Mouse (Mus musculus): ENCODE results near the gene Sec24a. TPM values are rescaled to one million over a fixed set of nuclear protein-coding genes. Genes with fewer than 3 reads are reported as not detected.

Gene Sec24a
- total and polyA plus RNA-seq, 3 experiments, result 9.3 to 16.6 (median 15.3) TPM

DNA sequence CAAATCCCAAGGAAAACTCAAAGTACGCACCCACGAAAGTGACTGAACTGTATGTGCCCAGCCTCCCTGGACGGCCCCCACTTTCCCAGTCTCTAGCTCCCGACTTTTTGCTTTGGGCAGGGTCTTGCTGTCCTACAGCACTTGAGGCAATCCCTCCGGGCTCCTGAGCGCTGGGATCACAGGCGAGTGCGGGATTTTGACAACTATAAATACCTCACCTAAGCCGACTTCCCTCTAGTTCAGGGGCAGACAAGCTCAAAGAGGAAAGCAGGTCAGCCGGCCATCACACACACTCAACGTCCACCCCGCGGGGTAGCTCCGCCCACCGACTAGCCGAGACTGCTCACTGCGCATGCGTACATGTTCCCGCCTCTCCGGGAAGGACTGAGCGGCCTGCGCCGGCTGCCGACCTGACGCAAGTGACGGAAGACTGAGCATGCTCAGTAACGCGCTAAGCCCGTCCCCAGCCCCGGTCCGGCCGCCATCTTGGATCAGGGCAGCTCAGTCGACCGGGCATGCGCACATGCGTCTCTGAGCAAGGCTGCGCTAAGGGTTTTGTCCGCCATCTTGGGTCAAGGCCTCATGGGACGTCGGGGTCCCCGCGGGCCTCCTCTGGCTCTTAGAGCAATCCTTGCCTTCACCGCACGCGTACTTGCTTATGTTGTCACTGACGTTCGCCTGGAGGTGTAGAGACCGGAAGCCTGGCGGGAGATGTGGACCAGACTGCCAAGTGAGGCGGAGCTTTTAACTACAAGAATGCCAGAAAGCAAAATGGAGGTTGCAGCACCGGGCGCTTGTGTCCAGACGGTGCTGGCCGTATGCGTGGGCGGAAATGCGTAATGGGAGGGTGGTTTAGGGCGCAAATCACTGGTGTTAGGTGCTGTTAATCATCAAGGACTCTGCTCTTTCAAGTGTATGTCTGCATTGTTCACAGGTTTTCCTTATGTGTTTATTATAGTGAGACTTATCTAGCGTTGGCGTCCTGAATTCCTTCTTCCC is 74.8 kb downstream of the Sec24a start, which contains the start of gene 0610009B22Rik:
0610009B22Rik (minus strand) TSS at position 545 of the 999 bp plus-strand sequence.
- TF ChIP-seq POLR2A (IDR thresholded peaks at IDR 0.05; ENCODE audit: insufficient read depth, low read depth, low read length) (peak; percentile 96), CTCF (IDR thresholded peaks at IDR 0.05) (no peak), EP300 (IDR thresholded peaks at IDR 0.05; ENCODE audit: insufficient read depth, low read depth, low read length) (peak; percentile 52; the same call in 1 of the 2 replicates)
- peak; percentile 99 to 100 for DNase-seq
- intact Hi-C loops (cut with DNase I), result loop anchor here (10.0 kb wide), 1 partner anchor 404 kb away; the partner anchor contains the start of gene Col23a1
- peak within 1 kb of the TSS; percentile 99 for H3K27ac ChIP-seq
- no peaks in the 10 kb centered on the region for H3K27me3 ChIP-seq (ENCODE audit: control insufficient read depth, insufficient read depth, low read length)
- H3K4me3 ChIP-seq, result peak within 1 kb of the TSS; percentile 69
- under 1% methylated on average over 60 of the region's 60 CpGs for WGBS
- H3K79me2 ChIP-seq (replicated peaks; ENCODE audit: control insufficient read depth, insufficient read depth, low read length), result no peaks in the 10 kb centered on the region
- peaks cover 1% of the 10 kb centered on the region; the same call in 1 of the 2 replicates for H3K4me1 ChIP-seq (ENCODE audit: control insufficient read depth, insufficient read depth, low read length)
- H3K9ac ChIP-seq (ENCODE audit: low read depth, low read length), result peak within 1 kb of the TSS; percentile 82
- H3K36me3 ChIP-seq (ENCODE audit: control insufficient read depth, insufficient read depth, low read length), result no peaks in the 10 kb centered on the region

DNA sequence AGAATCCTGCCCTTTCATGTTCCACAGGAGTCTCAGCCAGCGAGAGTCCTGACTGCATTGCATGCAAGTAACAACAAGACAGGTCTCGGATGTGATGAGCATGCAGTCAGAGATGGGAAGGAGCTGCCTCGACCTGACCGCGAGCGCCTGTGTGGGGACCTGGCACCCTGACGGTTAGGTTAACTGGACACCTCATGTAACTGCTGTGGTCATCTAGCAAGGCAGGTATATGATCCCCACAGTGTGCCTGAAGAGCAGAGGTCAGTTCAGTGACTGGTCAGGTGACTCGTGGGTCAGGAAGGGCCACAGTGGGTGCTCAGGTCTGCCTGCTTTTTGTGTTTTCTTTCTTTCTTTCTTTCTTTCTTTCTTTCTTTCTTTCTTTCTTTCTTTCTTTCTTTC is 81.5 kb downstream of the Sec24a start:
- Histone ChIP-seq H3K36me3 (ENCODE audit: control insufficient read depth, insufficient read depth, low read length) (no peaks in the 10 kb centered on the region), H3K4me1 (ENCODE audit: control insufficient read depth, insufficient read depth, low read length) (peaks cover 2% of the 10 kb centered on the region), H3K4me3 (no peak overlapping the region), H3K27ac (no peak overlapping the region), H3K27me3 (ENCODE audit: control insufficient read depth, insufficient read depth, low read length) (no peaks in the 10 kb centered on the region), H3K79me2 (replicated peaks; ENCODE audit: control insufficient read depth, insufficient read depth, low read length) (no peaks in the 10 kb centered on the region), H3K9ac (ENCODE audit: low read depth, low read length) (no peak overlapping the region)
- intact Hi-C loops (cut with DNase I), result loop anchor here (1.0 to 10.0 kb wide), 5 partner anchors 29 to 397 kb away; partner anchors contain the start of genes Col23a1 and Rmnd5b
- TF ChIP-seq EP300 (IDR thresholded peaks at IDR 0.05; ENCODE audit: insufficient read depth, low read depth, low read length) (no peak), POLR2A (IDR thresholded peaks at IDR 0.05; ENCODE audit: insufficient read depth, low read depth, low read length) (no peak), CTCF (IDR thresholded peaks at IDR 0.05) (no peak)
- DNase-seq, result no peak
- 33% methylated on average over 8 of the region's 8 CpGs for WGBS

DNA sequence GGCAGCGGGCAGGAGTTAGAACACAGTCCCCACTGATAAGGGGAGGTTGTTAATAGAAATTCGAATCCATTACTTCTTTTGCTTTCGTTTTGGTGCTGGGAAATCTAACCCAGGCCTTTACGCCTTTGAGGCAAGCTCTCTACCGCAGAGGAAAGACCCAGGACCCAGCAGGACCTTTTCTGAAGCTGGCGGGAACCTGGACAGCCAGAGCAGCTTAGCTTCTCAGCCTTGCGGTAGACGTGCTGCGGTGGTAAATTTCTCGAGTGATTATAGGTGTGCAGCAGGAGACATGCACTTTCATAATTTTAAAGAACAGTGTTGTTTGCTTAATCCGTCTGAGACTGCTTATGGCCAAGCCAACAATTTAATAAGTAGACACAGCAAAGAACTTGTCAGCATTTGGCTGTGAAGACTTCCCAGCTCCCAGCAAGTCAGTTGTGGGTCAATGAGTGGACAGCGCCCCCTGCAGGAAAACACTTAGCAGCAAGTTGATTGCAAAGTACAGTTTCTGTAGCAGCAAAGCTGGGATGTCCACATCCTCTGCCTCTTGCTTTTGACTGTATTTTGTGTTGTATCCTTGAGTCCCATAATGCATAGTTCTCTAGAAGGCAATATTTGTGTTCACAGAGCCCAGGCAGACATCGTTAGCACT is 82.0 kb downstream of the Sec24a start:
- no peaks in the 10 kb centered on the region for H3K79me2 ChIP-seq (replicated peaks; ENCODE audit: control insufficient read depth, insufficient read depth, low read length)
- intact Hi-C loops (cut with DNase I), result loop anchor here (1.0 to 10.0 kb wide), 5 partner anchors 29 to 397 kb away; partner anchors contain the start of genes Col23a1 and Rmnd5b
- WGBS, result 25% methylated on average over 13 of the region's 13 CpGs
- 0 out of 2 replicates have a peak overlapping the region, but pooled peaks have one; percentile 3 for H3K4me3 ChIP-seq
- H3K27ac ChIP-seq, result no peak overlapping the region
- 0 out of 2 replicates have a peak overlapping the region, but pooled peaks have one; percentile 10 for H3K9ac ChIP-seq (ENCODE audit: low read depth, low read length)
- TF ChIP-seq CTCF (IDR thresholded peaks at IDR 0.05) (peak; percentile 97), EP300 (IDR thresholded peaks at IDR 0.05; ENCODE audit: insufficient read depth, low read depth, low read length) (peak; percentile 98), POLR2A (IDR thresholded peaks at IDR 0.05; ENCODE audit: insufficient read depth, low read depth, low read length) (0 out of 2 replicates have a peak, but pooled peaks have one; percentile 13)
- DNase-seq, result peak; percentile 85 to 86
- H3K36me3 ChIP-seq (ENCODE audit: control insufficient read depth, insufficient read depth, low read length), result no peaks in the 10 kb centered on the region
- peaks cover 2% of the 10 kb centered on the region for H3K4me1 ChIP-seq (ENCODE audit: control insufficient read depth, insufficient read depth, low read length)
- no peaks in the 10 kb centered on the region for H3K27me3 ChIP-seq (ENCODE audit: control insufficient read depth, insufficient read depth, low read length)

- no peak for TF ChIP-seq CTCF (IDR thresholded peaks at IDR 0.05)
- Histone ChIP-seq H3K27ac (no peak overlapping the region), H3K36me3 (ENCODE audit: control insufficient read depth, insufficient read depth, low read length) (no peaks in the 10 kb centered on the region), H3K79me2 (replicated peaks; ENCODE audit: control insufficient read depth, insufficient read depth, low read length) (no peaks in the 10 kb centered on the region), H3K4me3 (no peak overlapping the region), H3K27me3 (ENCODE audit: control insufficient read depth, insufficient read depth, low read length) (no peaks in the 10 kb centered on the region), H3K9ac (ENCODE audit: low read depth, low read length) (no peak overlapping the region), H3K4me1 (ENCODE audit: control insufficient read depth, insufficient read depth, low read length) (peaks cover 2% of the 10 kb centered on the region)
- WGBS, result 78% methylated on average over 3 of the region's 3 CpGs
- intact Hi-C loops (cut with DNase I), result no loop called here
- DNase-seq, result no peak
Observed at GRCm38 (mm10) chr11:51679466-51679865, 84.0 kb downstream of the Sec24a start.

DNA sequence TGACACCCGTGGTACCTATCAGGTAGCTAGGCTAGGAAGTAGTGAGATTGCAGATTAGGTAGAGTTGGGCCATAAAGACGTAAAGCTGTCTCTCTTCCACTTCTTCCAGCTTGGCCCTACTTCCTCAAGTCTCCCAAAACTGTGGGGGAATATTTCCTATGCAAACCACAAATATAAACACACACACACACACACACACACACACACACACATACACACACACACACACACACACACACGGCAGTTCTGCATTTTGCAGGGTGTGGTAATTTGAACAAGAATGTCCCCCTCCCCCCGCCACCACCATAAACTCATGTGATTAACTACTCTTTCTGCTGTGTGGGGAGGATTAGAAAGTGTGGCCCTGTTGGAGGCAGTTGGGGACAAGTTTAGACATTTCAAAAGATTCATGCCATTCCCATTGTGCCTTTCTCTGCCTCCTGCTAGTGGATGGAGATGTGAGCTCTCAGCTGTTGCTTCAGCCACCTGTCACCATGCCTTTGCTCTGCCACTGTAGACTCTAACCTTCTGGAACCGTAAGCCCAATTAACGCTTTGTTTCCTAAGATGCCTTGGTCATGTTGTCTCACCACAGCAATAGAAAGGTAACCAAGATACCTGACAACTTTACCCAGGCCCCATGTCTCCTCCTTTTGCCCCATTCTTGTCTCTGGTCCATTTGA is 85.6 kb downstream of the Sec24a start:
- TF ChIP-seq EP300 (IDR thresholded peaks at IDR 0.05; ENCODE audit: insufficient read depth, low read depth, low read length) (no peak), POLR2A (IDR thresholded peaks at IDR 0.05; ENCODE audit: insufficient read depth, low read depth, low read length) (no peak), CTCF (IDR thresholded peaks at IDR 0.05) (no peak)
- peaks cover 2% of the 10 kb centered on the region for H3K4me1 ChIP-seq (ENCODE audit: control insufficient read depth, insufficient read depth, low read length)
- no peak for DNase-seq
- H3K27me3 ChIP-seq (ENCODE audit: control insufficient read depth, insufficient read depth, low read length), result no peaks in the 10 kb centered on the region
- no peak overlapping the region for H3K27ac ChIP-seq
- H3K9ac ChIP-seq (ENCODE audit: low read depth, low read length), result no peak overlapping the region
- H3K79me2 ChIP-seq (replicated peaks; ENCODE audit: control insufficient read depth, insufficient read depth, low read length), result no peaks in the 10 kb centered on the region
- intact Hi-C loops (cut with DNase I), result no loop called here
- no peaks in the 10 kb centered on the region for H3K36me3 ChIP-seq (ENCODE audit: control insufficient read depth, insufficient read depth, low read length)
- WGBS, result 63% methylated on average over 6 of the region's 6 CpGs
- no peak overlapping the region for H3K4me3 ChIP-seq

Data from heart, adult 2 months (tissue).